Mouse (Mus musculus) MEL (cell line): Measurements from ENCODE around the gene Btf3l4.

Source experiments
- TAL1 ChIP-seq: IDR thresholded peaks from 2 replicates; pipeline ENCODE4 v1.6.1; 2012; ENCODE audit warnings: mild to moderate bottlenecking, inconsistent platforms, low read length, moderate library complexity, mixed read lengths
- TCF12 ChIP-seq: IDR thresholded peaks from 2 replicates; pipeline ENCODE4 v1.6.1; 2014; ENCODE audit warnings: low read depth, mild to moderate bottlenecking, inconsistent platforms, low read length, improper control_type of control experiment, moderate library complexity
- ZC3H11A ChIP-seq: IDR thresholded peaks from 2 replicates; pipeline ENCODE4 v1.6.1; 2012; ENCODE audit warnings: low read depth, mild to moderate bottlenecking, inconsistent platforms, low read length, improper control_type of control experiment

DNA sequence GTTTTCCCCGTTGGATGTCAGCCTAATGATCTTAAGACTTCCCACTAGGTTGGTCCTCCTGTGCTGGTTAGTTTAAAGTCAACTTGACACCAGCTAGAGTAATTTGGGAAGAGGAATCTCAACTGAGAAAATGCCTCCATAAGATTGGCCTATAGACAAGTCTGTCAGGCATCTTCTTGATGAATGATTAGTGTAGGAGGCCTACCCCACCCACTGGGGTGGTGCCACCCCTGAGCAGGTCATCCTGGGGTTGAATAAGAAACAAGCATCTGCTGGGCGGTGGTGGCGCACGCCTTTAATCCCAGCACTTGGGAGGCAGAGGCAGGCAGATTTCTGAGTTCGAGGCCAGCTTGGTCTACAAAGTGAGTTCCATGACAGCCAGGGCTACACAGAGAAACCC lies 40.3 kb upstream of the Btf3l4 start:
- TF ChIP-seq TAL1: no peak
- no peak for TF ChIP-seq TCF12
- no peak for TF ChIP-seq ZC3H11A
